Mouse (Mus musculus): ENCODE data around the gene Tspan9.

Gene Tspan9

GRCm38 (mm10) chr6:127979831-127980230 lies 163.6 kb downstream of the Tspan9 start:
- no peak for DNase-seq (ENCODE audit: low spot score)

- DNase-seq (ENCODE audit: low spot score), result no peak
Measured at GRCm38 (mm10) chr6:127978941-127979340, 164.5 kb downstream of the Tspan9 start.

- no peak for DNase-seq (ENCODE audit: low spot score)
Measured at GRCm38 (mm10) chr6:127976695-127977094, 166.7 kb downstream of the Tspan9 start.

- DNase-seq (ENCODE audit: low spot score), result no peak
Measured at GRCm38 (mm10) chr6:127974000-127974399, 169.4 kb downstream of the Tspan9 start.

- DNase-seq (ENCODE audit: low spot score), result no peak
Measured at GRCm38 (mm10) chr6:127973553-127973952, 169.8 kb downstream of the Tspan9 start.

GRCm38 (mm10) chr6:127971931-127972330 lies 171.5 kb downstream of the Tspan9 start:
- DNase-seq (ENCODE audit: low spot score), result no peak

GRCm38 (mm10) chr6:127970848-127971247 lies 172.5 kb downstream of the Tspan9 start:
- DNase-seq (ENCODE audit: low spot score), result no peak

GRCm38 (mm10) chr6:127970120-127970519 lies 173.3 kb downstream of the Tspan9 start:
- DNase-seq (ENCODE audit: low spot score), result peak; percentile 40

- no peak for DNase-seq (ENCODE audit: low spot score)
Measured at GRCm38 (mm10) chr6:127969709-127970108, 173.7 kb downstream of the Tspan9 start.

GRCm38 (mm10) chr6:127965497-127965896 lies 177.9 kb downstream of the Tspan9 start:
- no peak for DNase-seq (ENCODE audit: low spot score)

- no peak for DNase-seq (ENCODE audit: low spot score)
Measured at GRCm38 (mm10) chr6:127960203-127960602, 183.2 kb downstream of the Tspan9 start.

GRCm38 (mm10) chr6:127956172-127956571 lies 187.2 kb downstream of the Tspan9 start:
- DNase-seq (ENCODE audit: low spot score), result no peak

- no peak for DNase-seq (ENCODE audit: low spot score)
Measured at GRCm38 (mm10) chr6:127953071-127953470, 190.3 kb downstream of the Tspan9 start.

GRCm38 (mm10) chr6:127949885-127950284 lies 193.5 kb downstream of the Tspan9 start:
- no peak for DNase-seq (ENCODE audit: low spot score)

- no peak for DNase-seq (ENCODE audit: low spot score)
Measured at GRCm38 (mm10) chr6:127948656-127949055, 194.7 kb downstream of the Tspan9 start.

- peak; percentile 39 for DNase-seq (ENCODE audit: low spot score)
Measured at GRCm38 (mm10) chr6:127945725-127946124, 197.7 kb downstream of the Tspan9 start.

- DNase-seq (ENCODE audit: low spot score), result peak; percentile 29
Measured at GRCm38 (mm10) chr6:127942421-127942820, 201.0 kb downstream of the Tspan9 start.

GRCm38 (mm10) chr6:127935105-127935504 lies 208.3 kb downstream of the Tspan9 start:
- no peak for DNase-seq (ENCODE audit: low spot score)

GRCm38 (mm10) chr6:127933841-127934240 lies 209.6 kb downstream of the Tspan9 start:
- DNase-seq (ENCODE audit: low spot score), result no peak

- no peak for DNase-seq (ENCODE audit: low spot score)
Measured at GRCm38 (mm10) chr6:127932697-127933096, 210.7 kb downstream of the Tspan9 start.

GRCm38 (mm10) chr6:127928682-127929081 lies 214.7 kb downstream of the Tspan9 start:
- DNase-seq (ENCODE audit: low spot score), result no peak

- DNase-seq (ENCODE audit: low spot score), result no peak
Measured at GRCm38 (mm10) chr6:127925915-127926314, 217.5 kb downstream of the Tspan9 start.

GRCm38 (mm10) chr6:127924750-127925149 lies 218.6 kb downstream of the Tspan9 start:
- DNase-seq (ENCODE audit: low spot score), result no peak

GRCm38 (mm10) chr6:127923296-127923695 lies 220.1 kb downstream of the Tspan9 start:
- DNase-seq (ENCODE audit: low spot score), result no peak

- no peak for DNase-seq (ENCODE audit: low spot score)
Measured at GRCm38 (mm10) chr6:127921996-127922395, 221.4 kb downstream of the Tspan9 start.
